Mouse (Mus musculus) embryo, embryonic 10.5 days (tissue): ENCODE data around the gene Spata32.

Experiments used
- DNase-seq: peaks from one replicate; pipeline ENCODE4 v3.0.0-alpha.2; 2015; ENCODE audit warnings: low spot score

Spata32 gene

GRCm38 (mm10) chr11:103173771-103174344 lies 44.4 kb downstream of the Spata32 start:
- DNase-seq, result no peak

- no peak for DNase-seq
Observed at GRCm38 (mm10) chr11:103173041-103173770, 45.0 kb downstream of the Spata32 start.

- no peak for DNase-seq
Observed at GRCm38 (mm10) chr11:103172392-103173040, 45.7 kb downstream of the Spata32 start.

GRCm38 (mm10) chr11:103171703-103172391 lies 46.4 kb downstream of the Spata32 start:
- DNase-seq, result no peak

GRCm38 (mm10) chr11:103171286-103171620 lies 47.0 kb downstream of the Spata32 start:
- DNase-seq, result no peak

GRCm38 (mm10) chr11:103170494-103171285 lies 47.5 kb downstream of the Spata32 start, which contains the start of gene Fmnl1:
TSS of gene Fmnl1 (plus strand) at chr11:103171107.
- DNase-seq, result peak; percentile 29

GRCm38 (mm10) chr11:103170111-103170493 lies 48.1 kb downstream of the Spata32 start:
- DNase-seq, result no peak

- DNase-seq, result no peak
Observed at GRCm38 (mm10) chr11:103169664-103170063, 48.6 kb downstream of the Spata32 start.

- peak; percentile 83 for DNase-seq
Observed at GRCm38 (mm10) chr11:103168690-103169390, 49.4 kb downstream of the Spata32 start.

GRCm38 (mm10) chr11:103164391-103164790 lies 53.8 kb downstream of the Spata32 start:
- DNase-seq, result peak; percentile 13

GRCm38 (mm10) chr11:103162132-103162531 lies 56.1 kb downstream of the Spata32 start:
- DNase-seq, result peak; percentile 15

- no peak for DNase-seq
Observed at GRCm38 (mm10) chr11:103161449-103161848, 56.8 kb downstream of the Spata32 start.

- DNase-seq, result no peak
Observed at GRCm38 (mm10) chr11:103160738-103161137, 57.5 kb downstream of the Spata32 start.

- DNase-seq, result peak; percentile 94
Observed at GRCm38 (mm10) chr11:103158621-103159478, 59.4 kb downstream of the Spata32 start.
